Mouse (Mus musculus) A20 (cell line): ENCODE data around the gene Rbm44.

Experiments used
- DNase-seq: peaks from one replicate; pipeline ENCODE4 v3.0.0-alpha.2; 2011; ENCODE audit warnings: low read depth, low spot score

Gene Rbm44

GRCm38 (mm10) chr1:91209343-91209742 is 64.5 kb downstream of the Rbm44 start:
- no peak for DNase-seq

- DNase-seq, result no peak
Measured at GRCm38 (mm10) chr1:91209785-91210184, 64.9 kb downstream of the Rbm44 start.

GRCm38 (mm10) chr1:91211099-91211498 is 66.2 kb downstream of the Rbm44 start:
- DNase-seq, result peak; percentile 46

GRCm38 (mm10) chr1:91211591-91212008 is 66.7 kb downstream of the Rbm44 start:
- DNase-seq, result no peak

GRCm38 (mm10) chr1:91215264-91215663 is 70.4 kb downstream of the Rbm44 start:
- no peak for DNase-seq

GRCm38 (mm10) chr1:91215981-91216380 is 71.1 kb downstream of the Rbm44 start:
- DNase-seq, result no peak

- DNase-seq, result peak; percentile 69
Measured at GRCm38 (mm10) chr1:91216504-91217267, 71.8 kb downstream of the Rbm44 start.

- no peak for DNase-seq
Measured at GRCm38 (mm10) chr1:91219641-91220321, 74.9 kb downstream of the Rbm44 start.

GRCm38 (mm10) chr1:91220322-91220672 is 75.4 kb downstream of the Rbm44 start:
- DNase-seq, result peak; percentile 40
